Mouse (Mus musculus): Measurements from ENCODE around the gene Dock8.

Dock8 gene

DNA sequence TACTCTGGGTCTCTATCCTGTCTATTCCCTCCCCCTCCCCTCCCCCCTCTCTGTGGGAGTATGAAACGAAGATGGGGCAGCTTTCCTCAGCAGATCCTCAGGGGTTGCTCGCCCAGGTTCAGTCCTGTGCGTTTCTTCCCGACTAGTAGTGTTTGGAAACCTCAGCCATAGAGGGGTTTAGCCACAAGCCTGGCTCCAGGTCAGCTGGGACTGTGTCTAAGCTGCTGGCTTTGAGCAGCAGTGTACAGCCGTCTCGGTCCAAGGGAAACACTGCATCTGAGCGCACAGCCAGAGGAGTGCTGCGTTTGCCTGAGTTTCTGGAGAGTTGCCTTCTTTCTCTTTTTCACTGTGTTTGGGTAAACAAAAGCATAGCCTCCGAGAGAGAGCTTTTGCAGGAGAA lies 61.0 kb downstream of the Dock8 start:
- DNase-seq (ENCODE audit: low spot score in 2 of 2), result peak; percentile 30 to 48

- DNase-seq (ENCODE audit: low spot score in 2 of 2), result no peak
Observed at GRCm38 (mm10) chr19:25062188-25062856, 63.0 kb downstream of the Dock8 start.

GRCm38 (mm10) chr19:25062857-25063240 lies 63.5 kb downstream of the Dock8 start:
- no peak for DNase-seq (ENCODE audit: low spot score in 2 of 2)

DNA sequence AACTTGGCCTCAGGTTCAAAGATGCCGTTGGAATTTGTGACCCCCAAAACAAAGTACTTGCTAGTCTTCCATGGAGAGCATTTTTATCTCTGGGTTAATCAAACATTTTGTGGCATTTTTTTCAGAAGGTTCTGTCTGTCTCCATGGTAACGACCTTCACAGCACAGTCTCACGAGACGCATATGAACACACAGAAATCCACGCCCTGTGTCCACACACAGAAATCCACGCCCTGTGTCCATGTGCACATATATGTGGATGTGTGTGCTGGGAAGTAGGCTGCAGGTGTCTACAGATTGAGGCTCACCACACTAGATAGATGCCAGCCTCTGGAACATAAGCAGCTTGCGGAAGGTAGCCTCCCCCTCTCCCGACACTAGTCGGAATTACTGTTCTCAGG lies 66.9 kb downstream of the Dock8 start:
- no peak for DNase-seq (ENCODE audit: low spot score in 2 of 2)

DNA sequence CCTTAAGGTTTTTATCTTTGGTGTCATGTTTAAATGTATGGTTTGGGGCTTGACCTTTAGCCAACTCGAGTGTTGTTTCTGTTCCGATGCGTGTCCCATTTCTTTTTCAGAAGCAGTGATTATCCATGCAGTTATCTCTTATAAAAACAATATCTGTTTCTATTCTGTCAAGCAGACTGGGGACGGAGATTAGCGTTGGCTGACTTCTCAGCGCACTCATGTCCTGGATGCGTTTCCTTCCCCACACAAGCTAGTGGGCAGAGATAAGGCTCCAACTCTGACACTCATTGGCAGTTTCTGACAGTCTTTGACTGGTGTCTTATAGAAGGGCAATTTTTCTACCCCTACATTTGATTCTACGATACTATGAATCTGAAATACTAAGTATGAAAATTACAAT lies 69.2 kb downstream of the Dock8 start:
- no peak for DNase-seq (ENCODE audit: low spot score in 2 of 2)

DNA sequence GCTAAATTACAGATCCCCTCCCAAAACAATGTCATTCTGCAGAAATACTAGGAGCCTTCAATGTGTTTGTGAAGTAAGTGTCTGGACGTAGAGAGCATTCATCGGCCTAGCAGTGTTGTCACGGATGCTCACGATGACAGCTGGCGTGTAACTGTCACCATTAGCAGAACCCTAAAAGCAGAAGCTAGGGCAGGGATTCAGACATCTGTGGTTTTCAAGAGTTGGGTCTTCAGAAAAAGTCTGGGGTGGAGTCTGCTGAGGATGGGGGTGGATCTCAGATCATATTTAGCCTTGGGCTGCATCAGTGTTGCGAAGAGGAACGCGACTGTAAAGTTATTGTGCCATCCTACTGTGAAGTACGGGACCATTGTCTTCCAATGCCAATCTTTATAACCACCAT lies 73.2 kb downstream of the Dock8 start:
- no peak for DNase-seq (ENCODE audit: low spot score in 2 of 2)

GRCm38 (mm10) chr19:25074741-25075140 lies 75.4 kb downstream of the Dock8 start:
- no peak for DNase-seq (ENCODE audit: low spot score in 2 of 2)

- DNase-seq (ENCODE audit: low spot score in 2 of 2), result no peak
Observed at GRCm38 (mm10) chr19:25077636-25078035, 78.3 kb downstream of the Dock8 start.

- no peak for DNase-seq (ENCODE audit: low spot score in 2 of 2)
Observed at GRCm38 (mm10) chr19:25078130-25078529, 78.8 kb downstream of the Dock8 start.

DNA sequence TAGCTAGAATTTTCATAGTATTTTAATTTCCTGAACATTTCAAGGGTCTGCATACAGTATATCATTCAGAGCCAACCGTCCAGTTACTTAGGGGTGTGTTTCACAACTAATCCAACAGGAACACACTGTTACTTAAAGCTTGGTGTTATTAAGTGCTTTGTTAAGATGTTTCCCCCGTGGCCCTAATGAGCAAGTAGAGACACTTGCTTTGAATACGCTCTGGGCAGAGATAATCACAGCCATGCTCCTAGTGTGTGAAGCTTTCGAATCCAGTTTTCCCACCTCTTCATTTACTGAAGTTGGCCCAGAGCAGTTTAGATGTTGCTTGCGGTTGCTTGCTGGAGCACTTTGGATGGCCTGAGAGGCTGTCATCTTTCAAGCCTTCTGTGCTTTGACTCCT lies 80.8 kb downstream of the Dock8 start:
- no peak for DNase-seq (ENCODE audit: low spot score in 2 of 2)

DNA sequence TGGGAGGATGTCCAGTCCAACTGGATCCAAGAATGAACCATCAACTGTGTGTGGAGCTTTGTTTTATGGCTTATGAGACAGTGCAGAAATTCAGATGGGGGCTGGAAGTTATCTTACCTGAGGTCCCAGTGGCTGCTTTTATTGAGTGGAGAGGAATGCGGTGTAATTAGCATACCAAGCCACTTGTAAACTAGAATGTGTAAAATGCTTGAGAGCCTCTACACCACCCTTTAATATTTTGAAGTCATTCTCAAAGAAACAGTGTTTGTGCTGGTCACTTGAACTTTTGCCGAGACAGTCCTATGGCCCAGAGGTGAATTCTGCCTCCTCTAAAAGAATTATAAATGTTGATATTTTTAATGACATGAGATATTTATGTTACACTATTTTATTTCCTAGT lies 83.5 kb downstream of the Dock8 start:
- DNase-seq (ENCODE audit: low spot score in 2 of 2), result no peak

DNA sequence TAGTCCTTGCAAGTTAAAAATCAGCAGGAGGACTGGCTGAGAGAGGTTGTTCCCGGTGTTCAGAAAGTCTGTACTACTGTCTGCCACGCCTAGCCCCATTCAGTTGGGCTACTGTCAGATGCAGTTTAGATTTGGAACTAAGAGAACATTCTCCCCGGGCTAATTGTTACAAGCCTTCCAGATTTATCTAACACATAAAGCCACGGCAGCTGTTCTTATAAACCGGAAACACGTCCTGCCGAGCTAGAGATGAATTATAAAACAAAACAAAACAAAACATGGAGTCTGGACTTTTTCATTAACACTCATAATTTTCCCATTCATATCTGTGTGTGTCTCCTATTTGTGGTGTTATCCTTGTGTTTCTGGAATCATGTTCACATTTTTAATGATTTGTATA lies 87.8 kb downstream of the Dock8 start:
- DNase-seq (ENCODE audit: low spot score in 2 of 2), result no peak

- no peak for DNase-seq (ENCODE audit: low spot score in 2 of 2)
Observed at GRCm38 (mm10) chr19:25089746-25090145, 90.4 kb downstream of the Dock8 start.

DNA sequence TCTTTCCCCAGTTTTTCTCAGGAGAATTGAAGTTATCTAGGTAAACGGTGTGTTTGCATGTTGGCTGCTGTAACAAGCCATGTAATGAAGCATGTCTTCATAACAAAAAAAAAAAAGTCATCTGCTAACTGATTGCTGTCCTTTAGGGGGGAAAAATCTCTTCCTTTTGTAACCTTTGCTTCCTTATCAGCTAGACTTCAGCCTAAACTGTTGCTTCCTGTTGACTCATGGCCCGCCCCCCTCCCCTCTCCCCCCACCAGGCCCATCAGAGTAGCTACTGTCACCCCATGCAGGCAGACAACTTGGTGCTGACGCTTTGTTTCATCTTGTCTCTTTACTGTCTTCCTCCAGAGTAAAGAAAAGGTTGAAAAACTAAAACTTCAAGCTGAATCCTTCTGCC lies 95.8 kb downstream of the Dock8 start:
- DNase-seq (ENCODE audit: low spot score in 2 of 2), result no peak

DNA sequence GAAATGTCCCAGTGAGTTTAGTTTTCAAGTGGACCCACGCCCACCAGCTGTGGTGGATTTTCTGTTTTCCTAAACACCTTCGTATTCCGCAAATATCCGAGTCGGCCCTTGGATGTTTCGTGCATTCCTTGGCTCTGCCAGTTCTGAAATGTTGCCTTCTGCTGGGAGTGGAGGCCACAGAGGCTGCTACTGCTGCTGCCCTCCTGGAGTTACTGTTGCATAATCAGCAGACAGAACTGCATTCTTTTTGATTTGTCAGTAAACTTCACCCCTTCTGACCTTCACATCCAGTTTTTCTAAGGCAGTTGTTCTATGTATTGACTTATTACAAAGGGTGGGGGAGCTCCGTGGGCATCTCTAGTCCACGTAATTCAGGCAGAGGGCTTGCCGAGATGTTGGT lies 97.0 kb downstream of the Dock8 start:
- DNase-seq (ENCODE audit: low spot score in 2 of 2), result no peak

DNA sequence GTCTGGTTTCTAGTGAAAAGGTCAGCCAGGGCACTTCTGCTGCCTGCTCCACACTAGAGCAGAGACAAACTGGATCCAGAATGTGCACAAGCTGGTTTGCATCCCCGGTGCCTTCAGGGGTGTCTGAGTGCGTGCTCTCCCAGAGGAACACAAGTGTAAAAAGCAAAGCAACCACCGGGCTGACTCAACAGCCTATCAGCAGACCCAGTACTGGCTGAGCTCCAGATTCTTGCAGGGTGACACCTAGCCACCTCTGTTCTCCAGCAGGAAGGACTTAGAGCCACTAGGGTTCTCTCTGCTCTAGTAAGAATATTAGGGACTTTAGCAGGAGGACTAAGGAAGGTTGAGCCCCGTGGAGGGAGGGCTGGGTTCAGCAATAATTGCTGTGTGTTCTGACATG lies 97.7 kb downstream of the Dock8 start:
- DNase-seq (ENCODE audit: low spot score in 2 of 2), result peak in 1 of 2 experiments; percentile 12

DNA sequence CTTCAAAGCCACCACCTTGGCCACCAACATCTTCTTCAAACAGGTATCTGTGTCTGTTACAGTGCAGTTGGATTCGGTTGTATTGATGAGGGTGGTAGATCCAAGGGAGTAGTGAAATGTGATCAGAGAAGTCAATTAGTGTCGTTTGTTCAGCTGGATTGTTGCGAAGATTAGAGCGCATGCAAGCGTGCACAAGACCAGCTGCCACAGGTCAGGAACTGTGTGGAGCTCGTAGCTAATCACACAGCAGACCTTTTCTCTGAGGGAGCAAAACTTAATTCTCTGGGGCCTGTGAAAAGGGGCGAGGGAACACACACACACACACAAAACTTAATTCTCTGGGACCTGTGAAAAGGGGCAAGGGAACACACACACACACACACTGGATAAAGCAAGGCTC lies 98.2 kb downstream of the Dock8 start:
- no peak for DNase-seq (ENCODE audit: low spot score in 2 of 2)

DNA sequence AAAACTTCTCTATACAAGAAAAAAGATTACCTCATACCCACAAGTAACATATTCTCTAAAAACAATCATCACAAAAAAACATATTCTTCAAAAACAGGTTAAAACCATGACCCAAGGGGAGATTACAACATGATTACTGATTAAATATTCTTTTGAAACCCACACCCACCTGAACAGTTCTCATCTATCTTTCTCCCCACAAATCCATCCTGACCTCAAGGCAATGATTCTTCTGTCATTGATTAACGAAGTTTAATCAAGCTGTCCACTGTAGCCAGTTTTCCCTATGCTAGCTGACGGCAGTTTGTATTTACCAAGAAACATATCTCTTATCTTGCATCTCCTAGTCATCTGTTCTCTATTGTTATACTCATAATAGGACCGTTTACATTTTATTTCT lies 98.6 kb downstream of the Dock8 start:
- DNase-seq (ENCODE audit: low spot score in 2 of 2), result no peak

DNA sequence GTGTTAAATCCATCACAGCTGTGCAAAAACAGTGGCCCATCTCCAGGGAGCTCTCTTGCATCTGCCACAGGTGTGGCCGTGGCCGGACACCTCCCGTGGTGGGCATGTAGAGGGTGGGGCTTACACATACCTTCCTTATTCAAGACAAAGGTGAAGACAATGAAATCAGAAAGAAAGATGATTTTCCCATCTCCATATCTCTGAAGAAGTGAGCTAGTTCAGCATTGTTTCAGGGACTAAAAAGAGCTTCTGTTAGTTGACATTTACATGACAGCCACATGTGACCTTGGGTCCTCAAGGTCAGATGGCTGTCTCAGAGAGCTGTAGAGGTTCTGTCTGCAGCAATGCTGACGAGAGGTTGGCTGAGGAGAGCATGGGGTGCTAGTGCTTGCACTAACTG lies 99.6 kb downstream of the Dock8 start:
- DNase-seq (ENCODE audit: low spot score in 2 of 2), result no peak

DNA sequence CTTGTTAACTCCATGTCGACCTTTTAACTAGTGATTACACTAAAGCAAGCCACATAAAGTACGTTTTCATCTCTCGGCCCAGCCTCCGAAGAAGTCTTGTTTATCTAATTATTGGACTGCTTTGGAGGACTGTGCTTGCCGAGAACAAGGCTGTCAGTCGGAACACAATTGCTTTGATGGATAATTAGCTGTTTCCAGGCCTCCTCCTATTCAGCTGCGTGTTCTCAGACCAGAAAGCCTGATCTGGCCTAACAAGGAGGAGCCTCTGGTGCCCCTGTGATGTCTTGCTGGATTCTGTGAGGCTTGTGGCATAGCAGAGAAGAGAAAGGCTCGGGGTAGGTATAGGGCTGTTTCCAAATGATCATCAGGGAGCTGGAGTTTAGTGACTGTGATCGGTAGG lies 106.3 kb downstream of the Dock8 start:
- DNase-seq (ENCODE audit: low spot score in 2 of 2), result no peak

DNA sequence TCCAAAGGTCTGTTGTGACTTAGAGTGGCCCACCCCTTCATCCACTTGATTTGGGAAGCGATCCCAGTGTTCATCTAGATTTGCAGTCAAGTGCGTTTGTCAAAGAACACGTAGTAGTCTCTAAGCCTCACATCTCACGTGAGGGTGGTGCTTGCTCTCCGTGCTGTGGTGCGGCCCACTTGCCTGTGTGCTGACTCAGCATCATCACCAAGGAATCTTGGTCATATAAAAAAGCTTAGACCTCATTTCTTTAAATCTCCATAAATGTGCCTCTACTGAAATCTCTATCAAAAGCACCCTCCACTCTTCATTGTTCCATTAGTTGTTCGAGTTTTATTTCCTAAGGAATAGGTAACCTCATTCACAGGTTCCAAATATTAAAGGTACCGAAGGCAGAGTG lies 107.0 kb downstream of the Dock8 start:
- no peak for DNase-seq (ENCODE audit: low spot score in 2 of 2)

GRCm38 (mm10) chr19:25107417-25107816 lies 108.1 kb downstream of the Dock8 start:
- DNase-seq (ENCODE audit: low spot score in 2 of 2), result no peak

DNA sequence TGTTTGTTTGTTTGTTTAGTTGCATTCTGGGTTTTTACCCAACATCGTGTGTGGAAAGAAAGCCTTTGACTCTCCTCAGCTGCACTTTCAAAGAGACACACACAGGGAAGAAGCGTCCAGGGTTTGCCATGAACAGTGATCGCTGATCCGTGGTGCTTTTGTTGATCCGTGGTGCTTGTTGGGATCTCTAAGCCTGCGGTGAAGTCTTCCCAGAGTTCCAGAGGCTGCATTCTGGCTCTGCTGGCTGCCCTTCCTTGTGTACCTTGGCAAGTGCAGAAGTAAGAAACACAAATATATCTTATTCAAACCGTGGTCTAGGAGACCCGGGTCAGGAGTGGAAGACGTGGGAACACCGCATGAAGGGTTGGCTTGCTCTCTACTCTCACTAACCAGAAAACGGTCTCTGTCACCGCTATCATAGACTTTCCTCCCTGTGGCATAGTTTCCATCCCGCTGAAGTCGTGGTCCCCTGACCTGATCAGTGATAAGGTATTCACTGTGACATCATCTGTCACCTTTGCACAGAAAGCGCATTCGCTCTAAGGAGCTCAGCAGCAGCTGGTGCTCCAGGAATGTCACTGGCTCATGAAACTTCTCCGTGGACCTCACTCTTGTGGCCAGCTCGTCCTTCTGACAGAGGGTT lies 112.4 kb downstream of the Dock8 start:
- DNase-seq (ENCODE audit: low spot score in 2 of 2), result no peak

DNA sequence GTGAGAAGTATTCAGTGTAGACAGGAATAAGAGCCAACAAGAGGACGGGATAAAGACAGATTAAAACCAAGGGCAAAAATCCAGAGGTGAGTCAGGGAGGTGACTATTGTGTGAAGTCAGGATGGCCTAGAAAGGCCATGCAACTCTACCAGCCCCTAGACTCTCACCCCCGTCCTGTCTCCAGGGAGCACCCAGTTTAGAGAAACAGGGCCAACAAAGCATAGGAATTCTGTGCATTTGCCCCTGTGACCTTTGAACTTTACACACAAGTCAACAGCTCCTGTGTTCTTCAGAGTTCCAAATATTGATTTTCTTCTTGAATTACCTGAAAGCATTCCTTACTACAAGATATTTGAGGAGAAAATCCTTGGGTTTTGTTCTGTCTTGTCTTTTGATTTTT lies 117.6 kb downstream of the Dock8 start:
- no peak for DNase-seq (ENCODE audit: low spot score in 2 of 2)
